Mouse (Mus musculus) MEL (cell line): ENCODE measurements at regions not wholly inside any gene's neighbourhood (a gene's known extent, or its start where the extent isn't known, plus 50 kb on each side); places are given as distances from the start of the nearest gene placed in this dataset.

Experiments
- DNase-seq: peaks from one replicate; pipeline ENCODE4 v3.0.0; 2011; ENCODE audit warnings: low read depth, low spot score
- H3K27ac ChIP-seq: 2 replicates; pipeline ENCODE4 v1.5.1; 2012; ENCODE audit warnings: low read depth, mild to moderate bottlenecking, control low read depth, low read length, moderate library complexity; ENCODE audit not compliant: control insufficient read depth
- H3K27me3 ChIP-seq, 2 experiments: fragments of 150-350 bp in 1 of 2; sonication (generic) in 1 of 2; 2 replicates each; pipeline ENCODE4 v1.6.1; 2012; ENCODE audit warnings: low read length in 2 of 2, mild to moderate bottlenecking in 2 of 2, improper control_type of control experiment in 1 of 2, moderate library complexity in 1 of 2; ENCODE audit not compliant: insufficient read depth in 2 of 2, control insufficient read depth in 1 of 2
- H3K36me3 ChIP-seq, 2 experiments: 2 replicates each; pipeline ENCODE4 v1.6.1; 2012 to 2014; ENCODE audit warnings: low read length in 2 of 2, improper control_type of control experiment in 1 of 2, inconsistent platforms in 1 of 2, mild to moderate bottlenecking in 1 of 2; ENCODE audit not compliant: insufficient read depth in 2 of 2, control insufficient read depth in 1 of 2
- H3K4me1 ChIP-seq, 2 experiments: fragments of 150-350 bp in 1 of 2; sonication (generic) in 1 of 2; 2 replicates each; pipeline ENCODE4 v1.6.1; 2012; ENCODE audit warnings: low read length in 2 of 2, improper control_type of control experiment in 1 of 2, mild to moderate bottlenecking in 1 of 2; ENCODE audit not compliant: insufficient read depth in 2 of 2, control insufficient read depth in 1 of 2
- H3K4me3 ChIP-seq, 2 experiments: fragments of 150-350 bp in 1 of 2; sonication (generic) in 1 of 2; 2 replicates each; pipeline ENCODE4 v1.5.1; 2012; ENCODE audit warnings: low read depth in 2 of 2, low read length in 2 of 2, mild to moderate bottlenecking in 2 of 2, moderate library complexity in 2 of 2, control low read depth in 1 of 2, improper control_type of control experiment in 1 of 2; ENCODE audit not compliant: control insufficient read depth in 1 of 2, insufficient read depth in 1 of 2
- H3K79me2 ChIP-seq: 2 replicates; pipeline ENCODE4 v1.6.1; 2012; ENCODE audit warnings: mild to moderate bottlenecking, low read length, moderate library complexity; ENCODE audit not compliant: control insufficient read depth, poor library complexity, insufficient read depth
- H3K9ac ChIP-seq: 2 replicates; pipeline ENCODE4 v1.6.1; 2012; ENCODE audit warnings: low read depth, mild to moderate bottlenecking, control low read depth, low read length, moderate library complexity; ENCODE audit not compliant: control insufficient read depth, poor library complexity, severe bottlenecking
- H3K9me3 ChIP-seq: fragments of 150-350 bp; sonication (generic); replicated peaks from 2 replicates; pipeline ENCODE4 v1.6.1; 2012; ENCODE audit warnings: mild to moderate bottlenecking, low read length, improper control_type of control experiment, moderate library complexity; ENCODE audit not compliant: insufficient read depth
- BHLHE40 ChIP-seq: IDR thresholded peaks from 2 replicates; pipeline ENCODE4 v1.6.1; 2012; ENCODE audit warnings: low read depth, mild to moderate bottlenecking, inconsistent platforms, low read length, improper control_type of control experiment, borderline replicate concordance
- CHD1 ChIP-seq: IDR thresholded peaks from 2 replicates; pipeline ENCODE4 v1.6.1; 2012; ENCODE audit warnings: low read depth, mild to moderate bottlenecking, inconsistent platforms, low read length, improper control_type of control experiment
- CHD2 ChIP-seq: IDR thresholded peaks from 2 replicates; pipeline ENCODE4 v1.6.1; 2011; ENCODE audit warnings: low read length, improper control_type of control experiment
- CTCF ChIP-seq, 3 experiments: IDR thresholded peaks in 2 of 3; conservative IDR thresholded peaks in 1 of 3; 2 replicates each; pipeline ENCODE4 v1.5.1; 2011 to 2012; ENCODE audit warnings: low read length in 3 of 3, low read depth in 2 of 3, mild to moderate bottlenecking in 2 of 3, improper control_type of control experiment in 1 of 3, inconsistent platforms in 1 of 3, mixed read lengths in 1 of 3, moderate library complexity in 1 of 3; ENCODE audit not compliant: control insufficient read depth in 1 of 3, insufficient read depth in 1 of 3, poor library complexity in 1 of 3, severe bottlenecking in 1 of 3
- HCFC1 ChIP-seq: IDR thresholded peaks from 2 replicates; pipeline ENCODE4 v1.6.1; 2012; ENCODE audit warnings: low read depth, mild to moderate bottlenecking, inconsistent platforms, low read length, improper control_type of control experiment, moderate library complexity
- JUND ChIP-seq: IDR thresholded peaks from 2 replicates; pipeline ENCODE4 v1.6.1; 2011; ENCODE audit warnings: low read depth, mild to moderate bottlenecking, improper control_type of control experiment, low read length
- MAFK ChIP-seq: IDR thresholded peaks from 2 replicates; pipeline ENCODE4 v1.6.1; 2011; ENCODE audit warnings: low read depth, mild to moderate bottlenecking, low read length, improper control_type of control experiment, borderline replicate concordance
- MAX ChIP-seq: IDR thresholded peaks from 2 replicates; pipeline ENCODE4 v1.6.1; 2011; ENCODE audit warnings: low read length, improper control_type of control experiment
- MAZ ChIP-seq: IDR thresholded peaks from 2 replicates; pipeline ENCODE4 v1.6.1; 2012; ENCODE audit warnings: low read depth, mild to moderate bottlenecking, inconsistent platforms, low read length, improper control_type of control experiment
- MXI1 ChIP-seq: IDR thresholded peaks from 2 replicates; pipeline ENCODE4 v1.6.1; 2011; ENCODE audit warnings: mild to moderate bottlenecking, low read depth, low read length, improper control_type of control experiment
- MYB ChIP-seq: IDR thresholded peaks from 2 replicates; pipeline ENCODE4 v1.6.1; 2011; ENCODE audit warnings: mild to moderate bottlenecking, low read depth, low read length, improper control_type of control experiment
- NELFE ChIP-seq: IDR thresholded peaks from 2 replicates; pipeline ENCODE4 v1.6.1; 2011; ENCODE audit warnings: low read depth, low read length, improper control_type of control experiment
- POLR2AphosphoS5 ChIP-seq: IDR thresholded peaks from 2 replicates; pipeline ENCODE4 v1.6.1; 2012; ENCODE audit warnings: low read depth, borderline replicate concordance, mild to moderate bottlenecking, inconsistent platforms, low read length, moderate library complexity, mixed read lengths
- RAD21 ChIP-seq: IDR thresholded peaks from 2 replicates; pipeline ENCODE4 v1.6.1; 2011; ENCODE audit warnings: mild to moderate bottlenecking, low read depth, low read length, improper control_type of control experiment
- RCOR1 ChIP-seq: IDR thresholded peaks from 2 replicates; pipeline ENCODE4 v1.6.1; 2012; ENCODE audit warnings: low read depth, mild to moderate bottlenecking, inconsistent platforms, low read length, improper control_type of control experiment
- SMC3 ChIP-seq: IDR thresholded peaks from 2 replicates; pipeline ENCODE4 v1.6.1; 2011; ENCODE audit warnings: low read depth, low read length, improper control_type of control experiment
- TAL1 ChIP-seq: IDR thresholded peaks from 2 replicates; pipeline ENCODE4 v1.6.1; 2012; ENCODE audit warnings: mild to moderate bottlenecking, inconsistent platforms, low read length, moderate library complexity, mixed read lengths
- USF2 ChIP-seq, 2 experiments: IDR thresholded peaks; 2 replicates each; pipeline ENCODE4 v1.6.1; 2011 to 2012; ENCODE audit warnings: improper control_type of control experiment in 2 of 2, low read length in 2 of 2, borderline replicate concordance in 1 of 2, inconsistent platforms in 1 of 2, low read depth in 1 of 2, mild to moderate bottlenecking in 1 of 2; ENCODE audit not compliant: insufficient read depth in 1 of 2
- ZMIZ1 ChIP-seq: IDR thresholded peaks from 2 replicates; pipeline ENCODE4 v1.6.1; 2012; ENCODE audit warnings: low read depth, mild to moderate bottlenecking, inconsistent platforms, low read length, improper control_type of control experiment, moderate library complexity
- ZNF384 ChIP-seq: IDR thresholded peaks from 2 replicates; pipeline ENCODE4 v1.6.1; 2012; ENCODE audit warnings: low read depth, mild to moderate bottlenecking, inconsistent platforms, low read length, improper control_type of control experiment

- no peaks in the 10 kb centered on the region for H3K79me2 ChIP-seq
- DNase-seq: no peak
- H3K9ac ChIP-seq: no peak overlapping the region
- no peak overlapping the region for H3K27ac ChIP-seq
- no peaks in the 10 kb centered on the region for H3K27me3 ChIP-seq
- TF ChIP-seq MYB: no peak
- TF ChIP-seq MAZ: no peak
- no peak for TF ChIP-seq RCOR1
- TF ChIP-seq NELFE: no peak
- no peak for TF ChIP-seq ZNF384
- no peak for TF ChIP-seq RAD21
- no peak for TF ChIP-seq BHLHE40
- no peak for TF ChIP-seq POLR2AphosphoS5
- TF ChIP-seq SMC3: no peak
- no peak for TF ChIP-seq ZMIZ1
- no peak for TF ChIP-seq MXI1
- no peak for TF ChIP-seq CHD1
- TF ChIP-seq USF2 (IDR thresholded peaks at IDR 0.05; ENCODE audit: borderline replicate concordance in 1 of 2, insufficient read depth in 1 of 2, low read depth in 1 of 2, low read length in 2 of 2): no peak
- H3K4me3 ChIP-seq: no peak overlapping the region
- H3K9me3 ChIP-seq: no peaks in the 10 kb centered on the region
- H3K36me3 ChIP-seq: no peaks in the 10 kb centered on the region
- no peaks in the 10 kb centered on the region for H3K4me1 ChIP-seq
Observed at GRCm38 (mm10) chr13:48171994-48172393, 89.0 kb upstream of the Id4 start.

DNA sequence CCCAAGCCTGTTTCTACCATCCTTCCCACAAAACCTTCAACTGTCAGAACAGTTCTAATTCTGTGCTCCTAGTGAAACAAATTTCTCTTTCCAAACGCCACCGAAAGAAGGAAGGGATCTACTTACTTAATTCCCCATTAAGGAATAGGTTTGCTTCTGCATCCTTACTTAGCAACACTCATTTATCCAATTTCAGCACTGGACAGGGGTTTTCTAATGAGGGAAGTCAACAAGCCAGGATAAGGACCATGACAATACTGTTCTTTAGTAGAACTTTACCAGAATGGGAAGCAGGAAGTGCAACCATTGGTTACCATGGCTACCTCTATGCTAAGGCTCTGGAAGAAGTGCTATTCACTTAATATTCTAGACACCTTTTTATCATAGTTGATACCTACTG, 68.6 kb upstream of the Id4 start:
- Histone ChIP-seq H3K36me3 (no peaks in the 10 kb centered on the region), H3K27ac (no peak overlapping the region), H3K9me3 (no peaks in the 10 kb centered on the region), H3K79me2 (no peaks in the 10 kb centered on the region), H3K27me3 (no peaks in the 10 kb centered on the region), H3K4me1 (no peaks in the 10 kb centered on the region)
- DNase-seq: no peak
- TF ChIP-seq CHD1 (no peak), MAFK (no peak), CHD2 (no peak), BHLHE40 (no peak), JUND (no peak), HCFC1 (no peak), RCOR1 (no peak), MAX (no peak), CTCF (IDR thresholded peaks at IDR 0.05 in 2 of 3, conservative IDR thresholded peaks at IDR 0.05 in 1 of 3; ENCODE audit: control insufficient read depth in 1 of 3, insufficient read depth in 1 of 3, low read depth in 2 of 3, low read length in 3 of 3, poor library complexity in 1 of 3, severe bottlenecking in 1 of 3) (no peak), ZMIZ1 (no peak), RAD21 (no peak), NELFE (no peak), TAL1 (no peak)
- TF ChIP-seq, all 39 proteins: peak for 0
- no peak overlapping the region for H3K9ac ChIP-seq
- H3K4me3 ChIP-seq: no peak overlapping the region
